Mouse (Mus musculus): ENCODE results near the gene Tulp2. TPM values are rescaled to one million over a fixed set of nuclear protein-coding genes. Genes with fewer than 3 reads are reported as not detected.

Tulp2 gene
- polyA plus RNA-seq, 1 experiment, result not detected

DNA sequence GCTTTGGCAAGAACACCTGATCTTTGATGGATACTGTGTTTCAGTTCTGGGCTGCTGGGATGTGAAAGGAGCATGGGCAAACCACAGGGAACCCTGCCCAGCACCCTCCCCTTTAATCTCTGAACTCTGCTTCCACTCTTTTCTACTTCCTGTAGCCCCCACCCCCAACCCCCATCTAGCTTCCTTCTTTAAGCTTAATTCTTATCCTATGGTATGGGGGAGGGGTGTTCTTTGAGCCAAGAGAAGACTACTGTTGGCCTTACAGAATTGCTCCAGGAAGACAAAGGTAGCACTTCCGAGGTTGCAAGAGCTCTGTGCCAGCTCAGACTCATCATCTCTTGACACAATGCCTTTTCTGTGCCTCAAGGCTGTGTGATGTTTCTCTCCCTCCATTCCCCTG, 90.3 kb downstream of the Tulp2 start:
- peak overlapping the region; percentile 82 for H3K4me3 ChIP-seq (ENCODE audit: insufficient read depth, low read length)
- peaks cover 42% of the 10 kb centered on the region for H3K4me1 ChIP-seq (ENCODE audit: control insufficient read depth, insufficient read depth, low read length)
- H3K27ac ChIP-seq (ENCODE audit: insufficient read depth, low read depth, low read length), result no peak overlapping the region
- TF ChIP-seq POLR2A (IDR thresholded peaks at IDR 0.05; ENCODE audit: borderline replicate concordance, low read depth, low read length) (no peak), CTCF (IDR thresholded peaks at IDR 0.05; ENCODE audit: low read depth, low read length) (no peak)

Other genes with a start within 250 kb of the Tulp2 start
- 238 and 243 TPM in 2 replicates for gene Cd37, start 242.8 kb upstream of the Tulp2 start, polyA plus RNA-seq (2012; ENCODE audit: insufficient read depth, insufficient read length, missing spikeins)
- gene Slc6a16, start 240.8 kb upstream of the Tulp2 start, polyA plus RNA-seq (2012; ENCODE audit: insufficient read depth, insufficient read length, missing spikeins), result not detected in 2 replicates
- gene Slc6a21, start 204.4 kb upstream of the Tulp2 start, polyA plus RNA-seq (2012; ENCODE audit: insufficient read depth, insufficient read length, missing spikeins), result not detected in 2 replicates
- gene Trpm4, start 148.1 kb upstream of the Tulp2 start, polyA plus RNA-seq (2012; ENCODE audit: insufficient read depth, insufficient read length, missing spikeins), result 14.1 and 16.0 TPM in 2 replicates
- gene Hrc, start 146.6 kb upstream of the Tulp2 start, polyA plus RNA-seq (2012; ENCODE audit: insufficient read depth, insufficient read length, missing spikeins), result not detected in 2 replicates
- gene Ppfia3, start 114.9 kb upstream of the Tulp2 start, polyA plus RNA-seq (2012; ENCODE audit: insufficient read depth, insufficient read length, missing spikeins), result 1.6 and 1.8 TPM in 2 replicates
- gene Lin7b, start 111.3 kb upstream of the Tulp2 start, polyA plus RNA-seq (2012; ENCODE audit: insufficient read depth, insufficient read length, missing spikeins), result 3.0 and 3.6 TPM in 2 replicates
- gene Snrnp70, start 86.1 kb upstream of the Tulp2 start, polyA plus RNA-seq (2012; ENCODE audit: insufficient read depth, insufficient read length, missing spikeins), result 385 and 416 TPM in 2 replicates
- gene Kcna7, start 76.2 kb upstream of the Tulp2 start, polyA plus RNA-seq (2012; ENCODE audit: insufficient read depth, insufficient read length, missing spikeins), result not detected in 2 replicates
- gene Ntf5, start 68.2 kb upstream of the Tulp2 start, polyA plus RNA-seq (2012; ENCODE audit: insufficient read depth, insufficient read length, missing spikeins), result not detected in 2 replicates
- not detected in 2 replicates for gene Lhb, start 61.1 kb upstream of the Tulp2 start, polyA plus RNA-seq (2012; ENCODE audit: insufficient read depth, insufficient read length, missing spikeins)
- 12.8 and 14.3 TPM in 2 replicates for gene Gys1, start 47.0 kb upstream of the Tulp2 start, polyA plus RNA-seq (2012; ENCODE audit: insufficient read depth, insufficient read length, missing spikeins)
- gene Ruvbl2, start 43.8 kb upstream of the Tulp2 start, polyA plus RNA-seq (2012; ENCODE audit: insufficient read depth, insufficient read length, missing spikeins), result 26.0 and 43.8 TPM in 2 replicates
- gene Ftl1, start 22.0 kb upstream of the Tulp2 start, polyA plus RNA-seq (2012; ENCODE audit: insufficient read depth, insufficient read length, missing spikeins), result 18,510 and 20,120 TPM in 2 replicates
- 196 and 209 TPM in 2 replicates for gene Bax, start 15.0 kb upstream of the Tulp2 start, polyA plus RNA-seq (2012; ENCODE audit: insufficient read depth, insufficient read length, missing spikeins)
- 1.1 TPM in 1 of 2 replicates, not detected in the other for gene Gm45808, start 4.9 kb downstream of the Tulp2 start, polyA plus RNA-seq (2012; ENCODE audit: insufficient read depth, insufficient read length, missing spikeins)
- 22.0 and 25.4 TPM in 2 replicates for gene Dhdh, start 6.9 kb downstream of the Tulp2 start, polyA plus RNA-seq (2012; ENCODE audit: insufficient read depth, insufficient read length, missing spikeins)
- 278 and 296 TPM in 2 replicates for gene Nucb1, start 28.5 kb downstream of the Tulp2 start, polyA plus RNA-seq (2012; ENCODE audit: insufficient read depth, insufficient read length, missing spikeins)
- 21.3 and 26.7 TPM in 2 replicates for gene Ppp1r15a, start 44.4 kb downstream of the Tulp2 start, polyA plus RNA-seq (2012; ENCODE audit: insufficient read depth, insufficient read length, missing spikeins)
- gene Plekha4, start 44.5 kb downstream of the Tulp2 start, polyA plus RNA-seq (2012; ENCODE audit: insufficient read depth, insufficient read length, missing spikeins), result 1.0 and 1.6 TPM in 2 replicates
- 2.0 and 2.5 TPM in 2 replicates for gene Hsd17b14, start 73.0 kb downstream of the Tulp2 start, polyA plus RNA-seq (2012; ENCODE audit: insufficient read depth, insufficient read length, missing spikeins)
- gene Bcat2, start 88.3 kb downstream of the Tulp2 start, polyA plus RNA-seq (2012; ENCODE audit: insufficient read depth, insufficient read length, missing spikeins), result 87.0 and 93.0 TPM in 2 replicates
- not detected in 2 replicates for gene Fgf21, start 133.6 kb downstream of the Tulp2 start, polyA plus RNA-seq (2012; ENCODE audit: insufficient read depth, insufficient read length, missing spikeins)
- gene Fut1, start 135.4 kb downstream of the Tulp2 start, polyA plus RNA-seq (2012; ENCODE audit: insufficient read depth, insufficient read length, missing spikeins), result not detected in 2 replicates
- gene Izumo1, start 139.9 kb downstream of the Tulp2 start, polyA plus RNA-seq (2012; ENCODE audit: insufficient read depth, insufficient read length, missing spikeins), result not detected in 2 replicates
- gene Rasip1, start 145.6 kb downstream of the Tulp2 start, polyA plus RNA-seq (2012; ENCODE audit: insufficient read depth, insufficient read length, missing spikeins), result 0.40 TPM in 1 of 2 replicates, not detected in the other
- not detected in 2 replicates for gene Mamstr, start 158.1 kb downstream of the Tulp2 start, polyA plus RNA-seq (2012; ENCODE audit: insufficient read depth, insufficient read length, missing spikeins)
- not detected in 2 replicates for gene Fut2, start 184.5 kb downstream of the Tulp2 start, polyA plus RNA-seq (2012; ENCODE audit: insufficient read depth, insufficient read length, missing spikeins)
- not detected in 2 replicates for gene Ntn5, start 202.1 kb downstream of the Tulp2 start, polyA plus RNA-seq (2012; ENCODE audit: insufficient read depth, insufficient read length, missing spikeins)
- not detected in 2 replicates for gene Sec1, start 212.5 kb downstream of the Tulp2 start, polyA plus RNA-seq (2012; ENCODE audit: insufficient read depth, insufficient read length, missing spikeins)
- 1.3 and 1.9 TPM in 2 replicates for gene Car11, start 218.0 kb downstream of the Tulp2 start, polyA plus RNA-seq (2012; ENCODE audit: insufficient read depth, insufficient read length, missing spikeins)
- 85.2 and 85.6 TPM in 2 replicates for gene Dbp, start 223.2 kb downstream of the Tulp2 start, polyA plus RNA-seq (2012; ENCODE audit: insufficient read depth, insufficient read length, missing spikeins)
- 802 and 833 TPM in 2 replicates for gene Rpl18, start 233.6 kb downstream of the Tulp2 start, polyA plus RNA-seq (2012; ENCODE audit: insufficient read depth, insufficient read length, missing spikeins)
- gene Sphk2, start 236.1 kb downstream of the Tulp2 start, polyA plus RNA-seq (2012; ENCODE audit: insufficient read depth, insufficient read length, missing spikeins), result 51.2 and 56.1 TPM in 2 replicates
- gene Fam83e, start 239.3 kb downstream of the Tulp2 start, polyA plus RNA-seq (2012; ENCODE audit: insufficient read depth, insufficient read length, missing spikeins), result not detected in 2 replicates
- not detected in 2 replicates for gene Spaca4, start 243.9 kb downstream of the Tulp2 start, polyA plus RNA-seq (2012; ENCODE audit: insufficient read depth, insufficient read length, missing spikeins)

Data from bone marrow macrophage, adult 2 months (primary cell).